Mouse (Mus musculus) MEL (cell line): ENCODE measurements around the gene Me1.

ENCODE experiments used
- CTCF ChIP-seq, 3 experiments: IDR thresholded peaks in 2 of 3; conservative IDR thresholded peaks in 1 of 3; 2 replicates each; pipeline ENCODE4 v1.5.1; 2011 to 2012; ENCODE audit warnings: low read length in 3 of 3, low read depth in 2 of 3, mild to moderate bottlenecking in 2 of 3, improper control_type of control experiment in 1 of 3, inconsistent platforms in 1 of 3, mixed read lengths in 1 of 3, moderate library complexity in 1 of 3; ENCODE audit not compliant: control insufficient read depth in 1 of 3, insufficient read depth in 1 of 3, poor library complexity in 1 of 3, severe bottlenecking in 1 of 3
- ETS1 ChIP-seq: IDR thresholded peaks from 2 replicates; pipeline ENCODE4 v1.6.1; 2012; ENCODE audit warnings: low read depth, mild to moderate bottlenecking, inconsistent platforms, low read length, improper control_type of control experiment, moderate library complexity
- MAX ChIP-seq: IDR thresholded peaks from 2 replicates; pipeline ENCODE4 v1.6.1; 2011; ENCODE audit warnings: low read length, improper control_type of control experiment

DNA sequence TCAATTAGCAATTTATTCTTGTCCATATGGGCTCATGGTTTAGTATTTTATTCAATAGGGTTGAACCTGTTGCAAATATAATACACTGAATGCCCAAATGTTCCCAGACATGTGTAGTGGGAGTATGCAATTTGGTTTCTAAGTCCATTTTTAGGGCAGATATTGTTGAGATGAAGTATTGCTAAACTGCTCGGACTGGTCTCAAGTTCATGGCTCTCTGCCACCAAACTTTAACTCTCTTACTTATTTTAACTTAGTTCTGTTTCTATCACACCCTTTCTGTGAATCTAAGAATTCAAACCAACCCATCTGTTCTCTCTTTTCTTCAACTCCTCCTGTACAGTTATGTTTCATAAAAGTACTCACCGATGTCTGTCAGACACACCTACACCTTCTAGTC lies 35.4 kb downstream of the Me1 start:
- no peak for TF ChIP-seq CTCF (IDR thresholded peaks at IDR 0.05 in 2 of 3, conservative IDR thresholded peaks at IDR 0.05 in 1 of 3; ENCODE audit: control insufficient read depth in 1 of 3, insufficient read depth in 1 of 3, low read depth in 2 of 3, low read length in 3 of 3, poor library complexity in 1 of 3, severe bottlenecking in 1 of 3)
- TF ChIP-seq MAX = no peak
- TF ChIP-seq ETS1 = no peak
